Mouse (Mus musculus): ENCODE results near the gene Card10. TPM values are rescaled to one million over a fixed set of nuclear protein-coding genes. Genes with fewer than 3 reads are reported as not detected.

Card10 gene
- total RNA-seq, 1 experiment = 5.0 TPM

DNA sequence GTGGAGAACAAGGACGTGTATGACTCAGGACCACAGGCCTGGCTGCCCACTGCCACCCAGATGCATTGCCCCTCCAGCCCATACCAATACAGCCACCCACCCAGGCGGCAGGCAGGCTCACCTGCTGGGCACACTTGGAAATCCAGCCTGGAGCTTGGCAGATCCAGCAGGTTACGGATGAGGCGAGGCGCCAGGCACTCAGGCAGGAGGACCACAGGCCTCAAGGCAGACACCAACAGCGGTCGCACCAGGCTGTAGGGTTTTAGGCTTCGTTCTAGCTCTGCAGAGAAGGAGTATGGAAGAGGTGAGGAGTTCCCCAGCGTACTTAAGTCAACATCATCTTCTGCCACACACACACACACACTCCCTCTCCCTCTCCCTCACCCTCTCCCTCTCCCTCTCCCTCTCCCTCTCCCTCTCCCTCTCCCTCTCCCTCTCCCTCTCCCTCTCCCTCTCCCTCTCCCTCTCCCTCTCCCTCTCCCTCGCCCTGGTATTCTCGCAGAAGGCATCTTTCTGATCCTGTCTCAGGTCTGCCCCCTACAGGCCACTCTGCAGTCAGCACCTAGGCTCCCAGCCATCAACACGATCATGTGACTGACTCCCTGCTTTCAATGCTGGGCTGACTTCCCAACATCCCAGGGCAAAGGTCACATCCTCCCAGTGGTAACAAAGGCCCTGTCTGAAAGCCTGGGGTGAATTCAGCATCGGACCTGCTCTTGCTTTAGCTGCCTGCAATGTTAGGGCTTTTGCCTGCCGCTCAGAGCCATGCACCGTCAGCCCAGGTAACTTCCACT is 24.6 kb downstream of the Card10 start:
- Histone ChIP-seq H3K36me3 (ENCODE audit: control insufficient read depth, insufficient read depth, low read length, poor library complexity, severe bottlenecking) (peaks cover 18% of the 10 kb centered on the region), H3K9me3 (ENCODE audit: control insufficient read depth, insufficient read depth, low read depth, low read length) (no peaks in the 10 kb centered on the region), H3K9ac (ENCODE audit: insufficient read depth, low read depth, low read length, poor library complexity, severe bottlenecking) (peak overlapping the region; percentile 49), H3K4me1 (ENCODE audit: control insufficient read depth in 2 of 2, insufficient read depth in 2 of 2, low read length in 2 of 2, poor library complexity in 1 of 2) (peaks cover 2 to 24% of the 10 kb centered on the region in 2 experiments; a peak in 2 of 4 replicates), H3K27ac (ENCODE audit: insufficient read depth, low read depth, low read length, poor library complexity, severe bottlenecking) (peak overlapping the region; percentile 42), H3K4me3 (ENCODE audit: insufficient read depth in 1 of 2, low read depth in 1 of 2, low read length in 2 of 2, poor library complexity in 1 of 2, severe bottlenecking in 1 of 2) (peak overlapping the region; percentile 41 to 48; a peak in 2 of 4 replicates)
- in situ Hi-C loops (cut with MboI; ENCODE audit: low sequenced_read_pairs in 2 of 2, unreplicated experiment in 2 of 2) = no loop called here
- peak; percentile 95 for DNase-seq (ENCODE audit: low read depth, low spot score)
- TF ChIP-seq ZC3H11A (IDR thresholded peaks at IDR 0.05; ENCODE audit: borderline replicate concordance, low read depth, low read length) = no peak
- TF ChIP-seq HCFC1 (IDR thresholded peaks at IDR 0.05; ENCODE audit: borderline replicate concordance, insufficient read depth, low read length) = 0 out of 2 replicates have a peak, but pooled peaks have one; percentile 34

DNA sequence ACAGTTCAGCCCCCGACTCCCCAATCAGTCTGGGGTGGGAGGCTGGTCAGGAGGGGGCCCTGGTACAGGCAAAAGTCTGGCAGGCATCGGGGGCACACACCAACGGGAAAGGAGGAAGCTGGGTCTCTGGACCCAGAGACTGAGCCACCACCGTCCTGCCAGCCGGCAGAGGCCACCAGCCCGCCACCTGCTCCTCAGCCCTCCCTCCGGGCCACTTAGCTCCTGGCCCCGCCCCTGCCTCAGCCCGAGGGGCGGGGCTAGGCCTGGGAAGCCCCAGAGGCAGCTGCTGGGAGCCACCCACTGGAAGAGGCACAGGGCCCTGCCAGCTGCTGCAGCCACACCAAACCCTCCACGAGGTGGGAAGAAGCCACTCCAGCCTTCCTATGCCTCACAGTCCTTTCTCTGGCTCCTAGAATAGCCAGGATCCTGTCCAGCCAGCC is 29.5 kb downstream of the Card10 start, which contains the start of gene Mfng:
TSS of gene Mfng (minus strand) at position 186 of the 440 bp plus-strand sequence.
- Histone ChIP-seq H3K4me3 (ENCODE audit: insufficient read depth in 1 of 2, low read depth in 1 of 2, low read length in 2 of 2, poor library complexity in 1 of 2, severe bottlenecking in 1 of 2) (peak within 1 kb of the TSS; percentile 64 to 69), H3K36me3 (ENCODE audit: control insufficient read depth, insufficient read depth, low read length, poor library complexity, severe bottlenecking) (peaks cover 16% of the 10 kb centered on the region), H3K27ac (ENCODE audit: insufficient read depth, low read depth, low read length, poor library complexity, severe bottlenecking) (no peak within 1 kb of the TSS), H3K4me1 (ENCODE audit: control insufficient read depth in 2 of 2, insufficient read depth in 2 of 2, low read length in 2 of 2, poor library complexity in 1 of 2) (peaks cover 5 to 16% of the 10 kb centered on the region in 2 experiments; a peak in 2 of 4 replicates), H3K9ac (ENCODE audit: insufficient read depth, low read depth, low read length, poor library complexity, severe bottlenecking) (peak within 1 kb of the TSS; percentile 64; the same call in 1 of the 2 replicates), H3K9me3 (ENCODE audit: control insufficient read depth, insufficient read depth, low read depth, low read length) (no peaks in the 10 kb centered on the region)
- in situ Hi-C loops (cut with MboI; ENCODE audit: low sequenced_read_pairs in 2 of 2, unreplicated experiment in 2 of 2) = no loop called here
- peak; percentile 63 for DNase-seq (ENCODE audit: low read depth, low spot score)
- TF ChIP-seq MAFK (IDR thresholded peaks at IDR 0.05; ENCODE audit: insufficient read depth, low read depth, low read length) (no peak), ZNF384 (IDR thresholded peaks at IDR 0.05; ENCODE audit: low read depth, low read length) (no peak), ZC3H11A (IDR thresholded peaks at IDR 0.05; ENCODE audit: borderline replicate concordance, low read depth, low read length) (no peak), CHD2 (IDR thresholded peaks at IDR 0.05; ENCODE audit: low read depth, low read length) (no peak), HCFC1 (IDR thresholded peaks at IDR 0.05; ENCODE audit: borderline replicate concordance, insufficient read depth, low read length) (no peak)

DNA sequence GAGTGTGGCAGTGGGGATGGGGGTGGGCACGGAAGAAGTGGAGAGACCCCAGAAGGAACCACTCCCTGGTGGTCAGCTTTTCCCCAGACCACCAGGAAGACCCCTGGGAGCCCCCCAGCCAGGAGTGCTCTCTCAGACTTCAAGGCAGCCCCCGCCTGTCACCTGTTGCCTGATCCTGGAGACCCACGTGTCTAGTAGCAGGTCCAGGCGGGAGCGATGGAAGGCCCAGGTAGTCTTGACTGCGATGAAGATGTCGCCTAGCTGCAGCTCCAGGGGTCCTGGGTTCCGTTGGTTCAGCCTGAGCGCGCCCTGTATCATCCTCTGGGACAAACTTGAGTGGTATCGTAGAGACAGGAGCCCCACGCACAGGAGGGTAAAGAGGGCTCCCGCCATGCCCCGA is 30.0 kb downstream of the Card10 start:
- Histone ChIP-seq H3K9me3 (ENCODE audit: control insufficient read depth, insufficient read depth, low read depth, low read length) (no peaks in the 10 kb centered on the region), H3K9ac (ENCODE audit: insufficient read depth, low read depth, low read length, poor library complexity, severe bottlenecking) (peak overlapping the region; percentile 64; the same call in 1 of the 2 replicates), H3K4me1 (ENCODE audit: control insufficient read depth in 2 of 2, insufficient read depth in 2 of 2, low read length in 2 of 2, poor library complexity in 1 of 2) (peaks cover 5 to 14% of the 10 kb centered on the region in 2 experiments; a peak in 2 of 4 replicates), H3K36me3 (ENCODE audit: control insufficient read depth, insufficient read depth, low read length, poor library complexity, severe bottlenecking) (peaks cover 14% of the 10 kb centered on the region), H3K4me3 (ENCODE audit: insufficient read depth in 1 of 2, low read depth in 1 of 2, low read length in 2 of 2, poor library complexity in 1 of 2, severe bottlenecking in 1 of 2) (peak overlapping the region; percentile 64 to 69), H3K27ac (ENCODE audit: insufficient read depth, low read depth, low read length, poor library complexity, severe bottlenecking) (no peak overlapping the region)
- no peak for TF ChIP-seq CHD2 (IDR thresholded peaks at IDR 0.05; ENCODE audit: low read depth, low read length)
- DNase-seq (ENCODE audit: low read depth, low spot score) = no peak
- in situ Hi-C loops (cut with MboI; ENCODE audit: low sequenced_read_pairs in 2 of 2, unreplicated experiment in 2 of 2) = no loop called here

DNA sequence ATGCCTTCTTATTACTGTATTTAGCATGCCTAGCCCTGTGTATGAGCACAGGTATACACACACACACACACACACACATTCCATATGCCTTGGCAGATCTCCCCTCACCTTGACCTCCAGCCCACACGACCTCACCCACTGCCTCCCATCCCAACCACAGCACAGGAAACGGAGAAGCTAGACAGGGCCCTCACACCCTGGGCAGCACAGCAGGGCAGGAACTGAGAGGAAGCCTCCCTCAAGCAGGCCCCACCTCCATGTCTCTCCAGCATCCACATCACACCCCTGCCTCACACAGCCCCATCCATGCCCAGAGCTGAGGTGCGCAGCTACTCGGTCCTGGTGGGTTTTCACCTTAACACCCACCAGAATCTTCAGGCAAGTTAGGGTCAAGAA is 30.5 kb downstream of the Card10 start:
- 0 out of 2 replicates have a peak overlapping the region, but pooled peaks have one; percentile 6 for H3K9ac ChIP-seq (ENCODE audit: insufficient read depth, low read depth, low read length, poor library complexity, severe bottlenecking)

More for the DNA sequence above, 30.5 kb downstream of the Card10 start:
- DNase-seq (ENCODE audit: low read depth, low spot score) = no peak
- TF ChIP-seq CHD2 (IDR thresholded peaks at IDR 0.05; ENCODE audit: low read depth, low read length) (no peak), ZNF384 (IDR thresholded peaks at IDR 0.05; ENCODE audit: low read depth, low read length) (no peak), MAFK (IDR thresholded peaks at IDR 0.05; ENCODE audit: insufficient read depth, low read depth, low read length) (no peak), HCFC1 (IDR thresholded peaks at IDR 0.05; ENCODE audit: borderline replicate concordance, insufficient read depth, low read length) (no peak), ZC3H11A (IDR thresholded peaks at IDR 0.05; ENCODE audit: borderline replicate concordance, low read depth, low read length) (no peak)
- H3K4me3 ChIP-seq (ENCODE audit: insufficient read depth in 1 of 2, low read depth in 1 of 2, low read length in 2 of 2, poor library complexity in 1 of 2, severe bottlenecking in 1 of 2) = peak overlapping the region; percentile 64 to 69; a peak in 2 of 4 replicates
- H3K36me3 ChIP-seq (ENCODE audit: control insufficient read depth, insufficient read depth, low read length, poor library complexity, severe bottlenecking) = peaks cover 12% of the 10 kb centered on the region
- H3K9me3 ChIP-seq (ENCODE audit: control insufficient read depth, insufficient read depth, low read depth, low read length) = no peaks in the 10 kb centered on the region
- peaks cover 7 to 11% of the 10 kb centered on the region in 2 experiments; a peak in 2 of 4 replicates for H3K4me1 ChIP-seq (ENCODE audit: control insufficient read depth in 2 of 2, insufficient read depth in 2 of 2, low read length in 2 of 2, poor library complexity in 1 of 2)
- H3K27ac ChIP-seq (ENCODE audit: insufficient read depth, low read depth, low read length, poor library complexity, severe bottlenecking) = no peak overlapping the region
- in situ Hi-C loops (cut with MboI; ENCODE audit: low sequenced_read_pairs in 2 of 2, unreplicated experiment in 2 of 2) = no loop called here
